Mouse (Mus musculus): ENCODE measurements at regions not wholly inside any gene's neighbourhood (a gene's known extent, or its start where the extent isn't known, plus 50 kb on each side); places are given as distances from the start of the nearest gene placed in this dataset.

DNA sequence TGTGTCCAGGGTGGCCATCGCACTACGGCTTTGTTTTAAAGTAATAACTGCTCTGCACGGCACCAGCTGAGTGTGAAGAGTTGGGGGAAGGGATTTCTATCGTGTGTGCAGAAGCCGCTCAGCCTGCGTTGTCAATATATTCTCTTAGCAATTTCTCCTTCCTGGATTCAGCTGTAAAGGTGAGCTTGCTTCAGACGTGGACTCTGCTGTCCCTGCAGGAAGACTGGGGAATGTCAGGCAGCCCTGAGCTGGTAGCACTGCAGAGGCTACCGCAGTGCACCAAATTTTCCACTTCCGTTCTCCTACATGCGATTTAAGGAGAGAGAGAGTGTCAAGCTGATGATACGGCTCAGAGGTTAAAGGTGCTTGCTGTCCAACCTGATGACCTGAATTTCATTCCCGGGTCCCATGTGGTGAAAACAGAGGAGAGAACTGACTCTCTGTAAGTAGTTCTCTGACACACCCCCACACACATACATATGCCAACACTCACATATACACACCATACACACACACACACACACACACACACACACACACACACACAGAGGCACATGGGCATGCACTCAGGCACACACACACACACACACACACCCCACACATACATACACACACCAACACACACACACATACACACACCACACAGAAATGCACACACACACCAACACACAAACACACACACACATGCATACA is 59.9 kb upstream of the Prelid3b start:
- DNase-seq, result peak; percentile 6 to 23

DNA sequence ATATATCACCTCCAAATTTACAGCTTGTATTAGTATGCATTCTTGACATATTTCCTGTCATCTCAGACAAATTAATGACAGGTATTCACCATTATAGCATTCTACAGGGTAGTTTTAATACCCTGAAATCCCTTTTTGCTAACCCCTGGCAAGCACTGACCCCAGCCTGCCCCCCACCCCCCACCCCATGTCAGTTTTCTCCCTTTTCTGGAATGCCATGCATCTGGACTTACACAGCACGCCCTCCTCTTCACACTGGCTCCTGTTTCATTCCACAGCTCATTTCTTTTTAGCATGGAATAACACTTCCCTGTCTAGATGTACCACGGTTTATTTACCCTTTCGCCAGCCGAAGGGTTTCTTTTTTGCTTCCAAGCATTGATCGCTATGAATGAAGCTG is 67.8 kb upstream of the Prelid3b start:
- DNase-seq, result no peak

DNA sequence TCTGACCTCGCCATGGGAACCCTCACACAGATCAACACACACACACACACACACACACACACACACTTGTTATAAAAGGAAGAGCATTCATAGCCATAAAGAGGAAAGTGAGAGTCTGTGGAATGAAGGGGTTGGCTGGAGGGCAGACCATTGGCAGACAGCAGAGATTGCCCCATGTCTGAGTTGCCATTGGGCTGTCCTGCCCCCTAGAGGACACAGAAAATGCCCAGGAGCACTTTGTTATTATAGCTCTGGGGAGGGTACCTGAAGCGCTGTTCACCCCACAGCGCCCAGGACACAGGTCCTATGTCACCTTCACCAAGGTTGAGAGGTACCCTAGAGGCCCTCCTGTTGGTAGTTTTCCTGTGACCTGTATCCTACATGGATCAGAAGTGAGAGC is 74.3 kb upstream of the Prelid3b start:
- no peak for DNase-seq

DNA sequence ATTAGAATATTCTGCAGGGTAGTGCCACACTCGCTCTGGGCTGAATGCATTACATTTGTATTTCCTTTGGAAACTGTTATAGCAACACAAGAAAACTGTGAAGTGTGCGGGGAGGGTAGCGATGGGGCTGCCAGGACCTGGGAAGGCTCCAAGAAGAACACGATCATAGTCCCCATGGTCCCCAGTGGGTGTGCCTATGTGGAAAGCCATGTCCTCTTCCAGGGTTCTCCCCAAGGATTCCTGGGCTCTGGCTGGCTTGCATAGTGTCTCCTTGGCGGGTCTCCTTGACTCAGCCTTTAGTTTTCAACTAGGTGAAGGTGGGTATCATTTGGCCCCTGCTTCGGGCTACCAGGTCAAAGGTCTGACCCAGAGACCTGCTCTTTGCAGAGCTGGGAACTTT is 74.8 kb upstream of the Prelid3b start:
- no peak for DNase-seq

DNA sequence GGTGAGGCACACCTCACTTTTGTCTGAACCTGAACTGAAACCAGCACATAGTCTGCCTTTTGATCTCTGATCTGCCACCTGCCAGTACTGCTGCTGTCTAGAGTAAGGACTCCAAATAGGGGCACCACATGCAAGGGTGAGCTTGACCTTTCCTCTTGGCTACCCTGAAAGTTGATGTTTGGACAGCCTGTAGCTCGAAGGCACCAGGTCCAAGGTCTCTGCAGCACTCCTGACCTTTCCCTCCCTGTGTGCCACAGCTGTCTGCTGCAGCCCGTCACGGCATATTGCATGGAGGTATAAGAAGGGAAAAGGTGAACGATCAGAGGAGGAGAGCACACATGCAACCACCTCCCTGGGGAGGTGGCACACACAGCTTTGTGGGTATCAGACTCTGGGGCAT is 75.9 kb upstream of the Prelid3b start:
- no peak for DNase-seq

DNA sequence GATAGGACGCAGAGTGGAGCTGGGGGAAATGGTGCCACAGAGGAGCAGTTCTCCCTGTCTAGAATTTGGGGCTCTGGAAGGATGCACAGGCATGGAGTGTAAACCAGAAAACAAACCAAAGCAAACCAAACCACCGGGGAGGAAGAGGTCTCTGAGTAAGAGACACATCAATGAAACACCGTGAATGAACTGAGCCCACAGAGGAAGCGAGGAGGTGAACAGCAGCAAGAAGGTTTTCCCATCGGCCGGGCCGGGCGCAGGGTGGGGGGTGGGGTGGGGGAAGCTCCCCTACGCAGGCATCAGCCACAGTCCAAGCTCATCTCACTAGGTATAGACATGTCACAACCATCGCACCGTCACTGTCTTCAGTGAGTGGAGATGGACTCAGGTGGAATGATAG is 82.9 kb upstream of the Prelid3b start:
- DNase-seq, result no peak

DNA sequence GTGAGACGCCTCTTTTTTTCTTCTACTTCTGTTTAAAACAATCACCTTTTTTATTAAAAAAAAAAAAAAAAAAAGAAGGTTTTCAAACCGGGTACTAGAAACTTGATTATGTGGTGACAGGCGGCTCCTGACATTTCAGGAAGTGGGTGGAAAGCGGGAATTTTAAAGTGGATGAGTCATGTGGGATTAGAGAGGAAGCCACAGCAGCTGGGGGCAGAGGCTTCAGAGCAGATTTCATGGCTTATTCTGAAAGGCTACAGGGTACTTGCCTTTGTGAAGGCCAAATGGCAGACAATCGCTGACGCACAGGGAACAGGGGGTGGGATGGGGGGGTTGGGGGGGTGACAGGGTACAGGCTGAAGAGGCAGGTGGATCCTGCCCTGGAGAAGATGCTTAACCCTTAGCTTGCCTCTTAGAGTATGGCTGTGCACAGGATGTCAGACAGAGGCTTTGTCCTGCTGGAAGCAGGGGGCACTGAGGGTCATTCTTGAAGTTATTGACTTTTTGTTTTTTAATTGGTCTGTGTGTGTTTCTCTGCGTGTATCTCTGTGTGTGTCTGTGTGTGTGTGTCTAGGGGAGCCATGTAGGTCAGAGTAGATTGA is 81.4 kb upstream of the Zfp831 start:
- no peak for DNase-seq

DNA sequence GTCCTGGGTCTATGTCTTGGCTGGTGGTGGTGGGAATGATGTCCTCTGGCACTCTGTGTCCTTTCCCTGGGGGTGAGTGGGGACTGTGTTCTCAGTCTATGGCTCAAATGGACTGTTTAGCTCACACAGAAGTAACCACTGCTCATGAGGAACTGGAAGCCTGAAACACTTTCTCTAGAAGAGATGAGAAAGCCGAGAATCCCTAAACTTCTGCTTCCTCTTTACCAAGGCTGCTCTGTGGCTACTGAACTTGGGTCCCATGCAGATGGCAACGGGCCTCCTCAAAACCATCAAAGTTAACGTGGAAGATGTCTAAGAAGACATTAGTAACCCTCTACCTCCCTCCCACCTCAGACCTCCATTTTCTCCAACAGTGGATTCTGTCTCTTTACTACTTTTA is 79.4 kb upstream of the Zfp831 start:
- DNase-seq, result no peak

DNA sequence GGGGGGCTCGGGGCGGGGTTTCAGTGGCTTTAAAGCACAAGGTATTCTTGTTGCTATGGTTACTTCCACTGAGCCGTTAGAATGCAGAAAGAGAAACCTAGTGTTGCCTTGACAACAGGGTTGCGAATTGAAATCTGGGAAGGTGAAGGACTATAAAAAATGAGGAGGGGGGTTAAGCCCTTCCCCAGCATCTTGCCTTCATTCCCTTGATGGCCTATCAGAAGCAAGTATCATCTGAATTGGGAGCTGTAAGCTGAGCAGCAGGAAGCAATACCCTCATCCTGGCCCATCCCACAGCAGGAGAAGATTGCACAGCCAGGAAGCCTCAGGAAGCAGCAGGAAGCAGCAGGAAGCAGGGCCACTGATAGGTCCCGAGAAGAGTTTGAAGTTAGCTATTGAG is 78.5 kb upstream of the Zfp831 start:
- no peak for DNase-seq

DNA sequence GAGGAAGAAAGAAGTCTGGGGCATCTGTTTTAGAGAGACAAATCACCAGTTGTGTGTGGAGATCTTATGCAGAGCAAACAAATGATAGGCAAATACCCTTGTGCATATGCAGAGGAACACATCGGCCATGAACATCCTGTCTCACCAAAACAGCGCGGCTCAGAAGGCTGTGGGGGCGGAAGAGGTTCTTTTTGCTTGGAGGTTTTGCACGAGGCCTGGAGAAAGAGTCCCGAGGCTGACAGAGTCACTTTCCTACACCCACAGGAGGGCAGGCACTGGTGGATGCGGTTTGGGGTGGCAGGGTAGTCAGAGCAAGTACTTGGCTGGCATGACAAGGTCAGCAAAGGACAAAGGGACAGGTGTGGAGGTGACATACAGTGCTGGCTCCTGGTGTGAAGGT is 77.4 kb upstream of the Zfp831 start:
- DNase-seq, result no peak

DNA sequence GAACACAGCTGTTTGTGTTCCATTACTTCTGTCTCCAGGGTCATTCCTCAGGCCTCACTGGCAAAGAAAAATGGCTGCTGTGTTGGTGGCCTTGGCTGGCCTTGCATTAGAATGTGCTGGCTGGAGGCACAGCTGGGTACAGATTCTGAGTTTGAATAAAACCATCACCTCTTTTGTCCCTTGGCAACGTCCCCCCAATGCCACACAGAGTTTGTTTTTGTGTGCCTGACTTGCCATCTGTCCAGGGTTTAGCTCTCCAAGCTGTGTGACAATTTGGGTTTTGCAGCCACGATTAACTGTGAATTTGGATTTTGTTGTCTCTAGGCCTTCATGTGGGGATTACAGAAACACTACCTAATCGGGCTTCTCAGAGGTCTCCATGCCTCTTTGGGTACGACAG is 76.6 kb upstream of the Zfp831 start:
- DNase-seq, result no peak

DNA sequence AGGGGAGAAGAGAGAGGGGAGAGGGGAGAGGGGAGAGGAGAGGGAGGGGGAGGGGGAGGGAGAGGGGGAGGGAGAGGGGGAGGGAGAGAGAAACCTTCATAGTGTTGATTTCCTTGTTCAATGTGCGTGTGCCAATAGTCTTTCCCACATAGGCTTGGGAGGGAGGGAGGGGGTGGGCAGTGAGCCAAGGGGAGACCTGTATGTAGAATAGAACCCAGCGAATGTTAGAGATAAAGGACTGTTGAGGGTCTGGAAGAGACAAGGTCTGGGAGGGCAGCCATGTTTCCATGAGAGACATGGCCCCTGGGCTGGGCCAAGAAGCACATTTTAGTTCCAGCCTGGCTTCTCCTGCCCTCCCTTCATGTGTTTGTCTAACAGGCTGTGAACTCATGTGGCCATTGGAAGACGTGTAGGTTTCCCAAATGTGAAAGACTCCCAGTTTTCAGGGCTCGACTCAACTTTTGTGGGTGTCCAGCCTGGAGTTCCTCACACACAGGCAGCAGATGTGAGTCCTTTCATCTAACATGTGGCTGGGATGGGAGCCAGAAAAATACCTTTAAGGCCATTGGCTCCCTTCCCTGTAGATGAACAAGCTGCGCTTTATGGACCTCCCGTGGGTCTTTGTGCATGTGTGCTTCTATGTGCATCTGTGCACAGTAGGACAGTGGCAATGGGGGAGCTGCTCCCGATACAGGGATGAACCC is 68.4 kb upstream of the Zfp831 start:
- no peak for DNase-seq

DNA sequence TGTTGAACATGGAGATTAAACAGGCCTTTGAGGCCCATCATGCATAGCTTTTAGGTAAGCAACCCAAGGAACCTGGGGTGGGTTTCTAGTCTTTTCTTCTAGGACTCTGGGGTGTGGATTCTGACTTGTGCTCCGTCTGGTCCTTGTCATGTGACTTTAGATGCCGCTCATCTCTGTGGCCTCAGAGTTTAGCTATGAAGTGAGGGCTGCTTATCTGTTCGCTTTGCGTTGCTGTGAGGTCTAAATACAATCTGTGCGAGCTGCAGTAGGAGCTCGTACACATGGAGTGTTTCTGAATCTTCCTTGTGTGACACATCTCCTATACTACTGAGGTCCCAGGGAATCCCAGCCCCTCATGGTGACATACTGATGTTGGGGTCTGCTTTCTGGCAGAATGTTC is 67.8 kb upstream of the Zfp831 start:
- DNase-seq, result no peak

DNA sequence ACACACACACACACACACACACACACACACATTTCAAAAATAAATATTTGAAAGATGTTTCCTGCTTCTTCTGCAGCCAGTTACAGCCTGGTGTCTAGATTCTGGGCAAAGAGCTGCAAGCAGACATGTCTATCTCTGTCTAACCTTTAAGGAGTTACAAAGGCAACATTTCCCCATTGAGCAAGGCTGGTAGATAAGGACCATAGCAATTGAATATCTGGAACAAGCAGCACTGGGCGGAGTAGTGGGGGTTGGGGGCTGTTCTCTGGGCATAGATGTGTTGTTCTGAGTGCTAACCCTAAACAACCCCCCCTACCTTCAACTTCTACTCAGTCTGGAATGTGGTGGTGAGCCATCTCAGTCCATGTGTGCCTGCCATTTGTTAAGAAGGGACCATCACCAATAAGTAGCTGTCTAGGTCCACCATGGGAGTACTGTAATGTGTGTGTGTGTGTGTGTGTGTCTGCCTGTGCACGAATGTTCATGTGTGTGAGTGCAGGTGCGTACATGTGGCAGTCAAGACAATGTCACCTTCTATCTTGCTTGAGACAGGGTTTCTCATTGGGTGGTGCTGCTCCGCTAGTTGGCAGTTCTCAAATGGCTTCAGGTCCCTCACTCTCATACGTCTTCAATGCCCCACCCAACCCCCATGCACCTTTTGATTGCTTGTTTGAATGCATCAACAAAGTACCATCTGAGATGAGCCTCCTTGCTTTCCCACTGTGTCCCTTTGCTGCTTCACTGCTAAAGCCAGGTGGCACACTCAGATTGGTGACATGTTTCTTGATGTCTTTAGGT is 62.2 kb upstream of the Zfp831 start:
- DNase-seq, result no peak

DNA sequence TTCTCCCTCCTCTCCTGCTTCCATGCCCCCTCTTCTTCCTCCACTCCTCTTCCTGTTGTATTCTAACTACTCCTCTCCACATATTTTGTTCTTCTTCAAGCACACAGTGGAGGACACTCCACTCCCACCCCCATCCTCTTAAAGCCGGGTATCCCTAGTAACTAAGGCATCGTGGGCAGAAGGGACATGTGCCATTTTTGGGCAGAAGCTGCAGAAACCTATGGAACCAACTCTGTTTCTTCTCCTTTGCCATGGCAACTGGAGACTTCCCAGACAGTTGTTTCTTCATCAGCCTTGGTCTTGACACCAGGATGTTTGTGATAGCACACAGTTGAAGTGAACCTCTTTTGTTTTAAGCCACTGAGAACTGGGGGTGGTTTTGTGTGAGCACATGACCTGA is 59.1 kb upstream of the Zfp831 start:
- no peak for DNase-seq
